Mouse (Mus musculus) liver, embryonic 14.5 days (tissue): ENCODE measurements at regions not wholly inside any gene's neighbourhood (a gene's known extent, or its start where the extent isn't known, plus 50 kb on each side); places are given as distances from the start of the nearest gene placed in this dataset.

Experiments used
- ATAC-seq: fragments of 200-750 bp; cut with Nextera tagmentation; 2 replicates; pipeline ENCODE4 v1.8.0; 2017; ENCODE audit warnings: moderate number of reproducible peaks, mild to moderate bottlenecking, moderate library complexity; ENCODE audit not compliant: insufficient read depth
- DNase-seq, 3 experiments: peaks; one replicate each; pipeline ENCODE4 v3.0.0-alpha.2; 2012 to 2013; ENCODE audit warnings: low read depth in 3 of 3, low spot score in 3 of 3
- H3K27ac ChIP-seq: fragments of 300-500 bp; sonication (generic); 2 replicates; pipeline ENCODE4 v1.5.1; 2014; ENCODE audit warnings: moderate library complexity, mild to moderate bottlenecking, control low read depth, inconsistent platforms
- H3K27me3 ChIP-seq: fragments of 300-500 bp; sonication (generic); 2 replicates; pipeline ENCODE4 v1.6.1; 2014; ENCODE audit warnings: mild to moderate bottlenecking, low read length, moderate library complexity; ENCODE audit not compliant: control insufficient read depth, insufficient read depth
- H3K36me3 ChIP-seq: fragments of 300-500 bp; sonication (generic); replicated peaks from 2 replicates; pipeline ENCODE4 v1.6.1; 2014; ENCODE audit warnings: low read depth; ENCODE audit not compliant: control insufficient read depth, insufficient read depth
- H3K4me1 ChIP-seq, 2 experiments: fragments of 200-500 bp in 1 of 2; fragments of 300-500 bp in 1 of 2; sonication (generic) in 1 of 2; replicated peaks; 2 replicates each; pipeline ENCODE4 v1.6.1; 2012 to 2014; ENCODE audit warnings: antibody characterized with exemption in 1 of 2, inconsistent platforms in 1 of 2, low read length in 1 of 2; ENCODE audit not compliant: control insufficient read depth in 2 of 2, insufficient read depth in 2 of 2
- H3K4me2 ChIP-seq: fragments of 300-500 bp; sonication (generic); 2 replicates; pipeline ENCODE4 v1.6.1; 2014; ENCODE audit warnings: low read depth, mild to moderate bottlenecking, control low read depth, moderate library complexity
- H3K4me3 ChIP-seq, 2 experiments: fragments of 200-500 bp in 1 of 2; fragments of 300-500 bp in 1 of 2; sonication (generic) in 1 of 2; 2 replicates each; pipeline ENCODE4 v1.5.1; 2012 to 2014; ENCODE audit warnings: low read depth in 2 of 2, low read length in 2 of 2, mild to moderate bottlenecking in 2 of 2, control low read depth in 1 of 2, inconsistent platforms in 1 of 2, moderate library complexity in 1 of 2; ENCODE audit not compliant: insufficient read depth in 1 of 2
- H3K9ac ChIP-seq: fragments of 300-500 bp; sonication (generic); replicated peaks from 2 replicates; pipeline ENCODE4 v1.6.1; 2014; ENCODE audit warnings: mild to moderate bottlenecking, control low read depth, moderate library complexity
- H3K9me3 ChIP-seq: fragments of 300-500 bp; sonication (generic); 2 replicates; pipeline ENCODE4 v1.6.1; 2016; ENCODE audit warnings: low read length, mixed read lengths; ENCODE audit not compliant: control insufficient read depth
- CTCF ChIP-seq: IDR thresholded peaks from 2 replicates; pipeline ENCODE4 v1.5.1; 2016; ENCODE audit warnings: antibody characterized with exemption, low read depth, control low read depth
- EP300 ChIP-seq: IDR thresholded peaks from 2 replicates; pipeline ENCODE4 v1.6.1; 2016; ENCODE audit warnings: antibody characterized with exemption, low read depth
- WGBS: fragments of 180-500 bp; shearing (Covaris S2); extraction: QIAGEN DNeasy Blood & Tissue Kit; methylation state at CpG from one replicate; pipeline ENCODE4 v1.1.7; 2014; ENCODE audit not compliant: insufficient replicate concordance; 5-methylcytosine and 5-hydroxymethylcytosine counted together

GRCm38 (mm10) chr15:88318048-88318447, 282.1 kb upstream of the Zdhhc25 start:
- no peak for DNase-seq
- 48% methylated on average over 8 of the region's 8 CpGs for WGBS
- ATAC-seq: no peak
- H3K27ac ChIP-seq: no peak overlapping the region
- TF ChIP-seq CTCF: no peak
- no peak for TF ChIP-seq EP300
- H3K4me3 ChIP-seq: no peak overlapping the region
- H3K36me3 ChIP-seq: no peaks in the 10 kb centered on the region
- H3K27me3 ChIP-seq: no peaks in the 10 kb centered on the region
- H3K4me2 ChIP-seq: no peak overlapping the region
- no peaks in the 10 kb centered on the region for H3K9me3 ChIP-seq
- H3K4me1 ChIP-seq: no peaks in the 10 kb centered on the region
- no peak overlapping the region for H3K9ac ChIP-seq

- WGBS: 35% methylated on average over 2 of the region's 2 CpGs
- no peak for DNase-seq
- ATAC-seq: no peak
Measured at GRCm38 (mm10) chr15:88319527-88319926, 280.6 kb upstream of the Zdhhc25 start.

GRCm38 (mm10) chr15:88323584-88324375, 276.3 kb upstream of the Zdhhc25 start:
- DNase-seq (no peak), ATAC-seq (no peak)
- Histone ChIP-seq H3K27me3 (no peaks in the 10 kb centered on the region), H3K9ac (no peak overlapping the region), H3K36me3 (no peaks in the 10 kb centered on the region), H3K4me2 (no peak overlapping the region), H3K4me1 (no peaks in the 10 kb centered on the region), H3K9me3 (no peaks in the 10 kb centered on the region; the same call in 1 of the 2 replicates), H3K4me3 (no peak overlapping the region), H3K27ac (no peak overlapping the region)
- WGBS: 68% methylated on average over 16 of the region's 16 CpGs
- TF ChIP-seq CTCF (no peak), EP300 (no peak)

More at GRCm38 (mm10) chr15:88319527-88319926, 280.6 kb upstream of the Zdhhc25 start:
- TF ChIP-seq EP300 (no peak), CTCF (no peak)
- Histone ChIP-seq H3K27me3 (no peaks in the 10 kb centered on the region), H3K9me3 (no peaks in the 10 kb centered on the region), H3K9ac (no peak overlapping the region), H3K4me3 (no peak overlapping the region), H3K36me3 (no peaks in the 10 kb centered on the region), H3K4me1 (no peaks in the 10 kb centered on the region), H3K4me2 (no peak overlapping the region), H3K27ac (no peak overlapping the region)

GRCm38 (mm10) chr15:88325108-88325507, 275.0 kb upstream of the Zdhhc25 start:
- Histone ChIP-seq H3K9me3 (no peaks in the 10 kb centered on the region; the same call in 1 of the 2 replicates), H3K9ac (no peak overlapping the region), H3K4me3 (no peak overlapping the region), H3K27me3 (no peaks in the 10 kb centered on the region), H3K4me1 (no peaks in the 10 kb centered on the region), H3K27ac (no peak overlapping the region), H3K4me2 (no peak overlapping the region), H3K36me3 (no peaks in the 10 kb centered on the region)
- no peak for ATAC-seq
- no peak for TF ChIP-seq CTCF
- TF ChIP-seq EP300: no peak
- 43% methylated on average over 6 of the region's 6 CpGs for WGBS
- no peak for DNase-seq

- Histone ChIP-seq H3K4me3 (no peak overlapping the region), H3K36me3 (no peaks in the 10 kb centered on the region), H3K27ac (no peak overlapping the region), H3K9ac (no peak overlapping the region), H3K27me3 (no peaks in the 10 kb centered on the region), H3K9me3 (no peaks in the 10 kb centered on the region; the same call in 1 of the 2 replicates), H3K4me2 (no peak overlapping the region), H3K4me1 (no peaks in the 10 kb centered on the region)
- DNase-seq (no peak), ATAC-seq (no peak)
- no peak for TF ChIP-seq EP300
- no peak for TF ChIP-seq CTCF
- WGBS: 44% methylated on average over 2 of the region's 2 CpGs
Measured at GRCm38 (mm10) chr15:88353206-88353605, 246.9 kb upstream of the Zdhhc25 start.
